Mouse (Mus musculus): ENCODE measurements around the gene Vps9d1. TPM values are rescaled to one million over a fixed set of nuclear protein-coding genes. Genes with fewer than 3 reads are reported as not detected.

Vps9d1 gene
- 18.2 and 18.4 TPM in 2 replicates for polyA plus RNA-seq (2015; fragmentation: Nextera tagmentation; extraction: Ambion mirVana)

DNA sequence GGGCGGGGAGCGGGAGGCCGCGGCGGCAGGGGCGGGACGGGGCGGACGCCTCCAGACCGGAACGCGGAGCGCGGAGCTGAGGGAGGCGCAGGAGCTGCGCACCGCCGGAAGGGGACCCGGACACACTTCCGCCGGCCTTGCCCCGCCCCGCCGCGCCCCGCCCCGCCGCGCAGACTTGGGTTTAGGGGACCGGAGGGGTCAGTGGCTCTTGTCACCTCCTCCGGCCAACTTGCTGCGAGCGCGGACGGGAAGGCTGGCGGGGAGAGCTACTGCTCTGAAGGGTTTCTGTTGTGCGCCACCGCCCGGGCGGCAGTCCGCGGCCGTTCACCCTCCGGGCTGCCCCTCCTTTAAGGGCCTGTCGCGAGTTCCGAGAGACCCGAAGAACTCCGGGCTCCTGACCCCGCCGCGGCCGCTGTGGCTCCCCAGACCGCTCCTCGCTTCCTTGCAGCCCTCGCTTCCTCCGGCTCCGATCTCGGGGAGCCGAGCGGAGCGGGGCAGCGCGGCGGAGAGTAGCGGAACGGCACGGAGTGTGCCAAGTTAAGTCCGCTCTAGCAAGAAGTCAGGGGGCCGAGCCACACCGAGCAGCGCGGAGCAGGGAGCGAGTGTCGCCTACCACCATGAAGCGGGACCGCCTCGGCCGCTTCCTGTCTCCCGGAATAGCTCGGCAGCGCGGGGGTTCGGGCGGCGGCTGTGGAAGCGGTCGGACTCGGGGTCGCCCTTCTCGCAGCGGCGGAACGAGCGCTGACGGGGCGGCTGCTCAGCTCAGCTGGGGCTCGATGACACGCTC lies at the start of gene Vps9d1, which contains the start of gene Zfp276:
Gene Vps9d1, minus strand, starts transcription at position 250 of the 787 bp plus-strand sequence.
Gene Zfp276, plus strand, starts transcription at position 97 of the 787 bp plus-strand sequence.

DNA sequence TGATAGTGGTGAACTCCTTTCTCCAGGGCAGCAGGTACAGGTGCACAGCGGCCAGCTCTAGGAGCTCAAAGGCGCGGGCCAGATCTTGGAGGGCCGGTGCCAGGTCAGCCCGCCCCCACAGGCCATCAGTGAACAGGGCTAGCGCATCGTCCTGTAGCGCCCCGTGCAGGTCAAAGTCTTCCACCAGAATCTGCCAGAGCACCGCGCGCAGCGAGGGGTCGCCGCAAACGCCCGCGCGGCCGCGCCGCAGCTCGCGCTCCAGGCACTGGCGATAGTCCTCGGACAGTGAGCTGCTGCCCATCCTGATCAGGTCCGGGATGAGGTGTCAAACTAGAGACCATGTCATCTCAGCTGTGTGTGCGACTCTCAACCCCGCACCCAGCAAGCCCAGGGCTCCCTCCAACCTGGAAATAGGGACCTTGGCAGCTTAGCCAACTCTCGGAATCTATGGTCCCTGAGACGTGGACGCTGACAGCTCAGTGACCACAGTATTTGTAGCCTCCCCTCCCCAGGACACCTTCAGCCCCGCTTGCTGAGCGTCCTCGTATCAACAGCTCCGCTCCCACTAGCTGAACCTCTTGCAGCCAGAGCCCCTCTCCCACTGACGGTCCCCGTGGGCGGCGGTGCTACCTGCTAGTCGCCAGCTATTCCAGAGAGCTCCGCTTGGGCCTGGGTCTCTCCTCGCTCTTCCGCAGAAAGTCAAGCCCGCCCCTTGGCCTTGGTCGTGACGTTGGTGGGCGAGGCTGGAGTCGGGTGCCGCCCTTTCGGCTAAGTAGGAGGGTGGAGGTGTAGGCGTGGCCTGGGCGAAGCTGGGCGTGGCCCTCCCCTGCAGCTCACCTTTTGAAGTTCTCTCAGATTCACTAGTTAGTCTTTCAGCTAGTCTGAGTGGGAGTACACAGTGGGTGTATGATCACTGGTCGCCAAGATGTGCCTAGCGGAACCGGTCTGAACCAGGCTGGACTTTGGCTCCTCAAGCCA lies 18.3 kb downstream of the Vps9d1 start, which contains the start of gene Spata2l:
Gene Spata2l, minus strand, starts transcription at position 714 of the 978 bp plus-strand sequence.

DNA sequence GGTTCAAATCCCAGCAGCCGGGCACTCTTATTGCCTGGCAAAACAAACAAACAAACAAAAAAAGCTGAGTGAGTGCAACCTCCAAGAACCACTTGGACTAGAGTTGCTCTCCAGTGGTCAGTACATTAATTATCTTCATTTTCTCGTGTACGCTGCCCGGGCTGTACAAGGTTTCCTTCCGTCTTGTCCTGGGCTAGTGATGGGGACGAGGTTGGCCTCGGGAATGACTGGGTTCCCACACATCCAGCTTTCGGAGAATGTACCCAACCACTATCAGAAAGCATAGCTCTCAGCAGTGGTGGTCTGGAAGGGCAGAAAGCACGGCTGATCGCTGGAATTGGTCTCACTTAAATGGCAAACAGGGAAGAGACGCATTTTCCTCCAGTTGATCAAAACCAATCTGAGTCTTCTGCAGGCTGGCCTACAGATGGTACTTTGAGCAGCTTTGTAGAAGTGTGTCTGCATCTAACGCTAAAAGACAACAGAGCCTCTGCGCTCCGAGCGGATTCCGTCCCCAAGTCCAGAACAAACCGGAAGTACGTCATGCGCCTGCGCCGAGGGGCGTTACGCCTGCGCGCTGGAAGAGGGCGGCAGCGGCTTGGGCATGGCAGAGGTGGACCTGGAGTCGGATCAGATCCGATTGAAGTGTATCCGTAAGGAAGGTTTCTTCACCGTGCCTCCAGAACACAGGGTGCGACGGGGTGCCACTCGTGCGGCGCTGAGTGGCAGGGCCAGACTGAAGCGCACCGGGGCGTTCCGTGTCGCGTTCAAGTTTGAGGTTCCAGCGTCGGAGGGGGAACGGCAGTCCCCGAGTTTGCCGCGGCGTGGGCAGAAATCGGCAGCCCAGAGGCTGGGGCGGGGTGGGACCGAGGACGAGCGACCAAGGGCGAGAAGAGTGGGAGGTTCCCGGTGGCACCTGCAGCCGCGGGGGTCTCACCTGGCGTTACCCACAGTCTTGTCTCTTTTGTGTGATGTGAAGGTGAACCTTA lies 29.6 kb downstream of the Vps9d1 start, which contains the start of gene Cdk10:
Gene Cdk10, plus strand, starts transcription at position 565 of the 989 bp plus-strand sequence.

DNA sequence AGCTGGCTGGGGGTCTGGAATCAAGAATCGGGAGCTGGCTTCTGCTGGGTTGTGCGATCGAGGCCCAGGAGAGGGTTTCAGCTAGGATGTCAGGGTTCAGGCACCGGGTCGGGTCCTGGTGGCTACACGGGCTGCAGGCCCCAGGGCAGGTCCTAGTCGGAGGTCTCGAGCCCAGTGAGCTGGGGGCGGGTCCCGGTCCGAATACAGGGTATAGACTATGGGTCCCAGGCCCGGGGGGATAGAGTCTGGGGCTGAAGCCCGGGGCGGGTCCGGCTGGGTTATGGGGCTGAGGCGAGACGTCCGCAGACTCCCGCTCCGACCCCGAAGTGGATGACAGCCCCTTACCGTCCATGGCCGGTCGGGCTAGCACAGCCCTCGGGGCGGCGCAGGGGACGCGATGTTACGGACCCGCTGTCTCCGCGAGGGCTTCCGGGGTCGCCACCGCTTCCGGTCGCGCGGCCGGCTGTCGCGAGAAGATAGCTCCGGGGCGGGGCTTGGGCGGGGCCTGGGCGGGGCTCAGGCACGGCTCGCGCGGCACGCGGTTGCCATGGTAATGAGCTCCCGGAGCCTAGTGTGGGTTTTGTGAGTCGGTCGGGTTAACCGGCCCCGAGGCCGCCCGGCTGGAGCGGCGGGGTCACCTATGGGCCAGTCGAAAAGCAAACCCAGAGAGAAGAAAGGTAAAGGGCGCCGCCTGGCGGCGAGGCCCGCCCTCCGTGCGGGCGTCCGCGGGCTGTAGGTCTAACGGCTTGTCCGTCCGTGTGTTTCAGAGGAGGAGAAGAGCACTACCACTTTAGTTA lies 41.6 kb downstream of the Vps9d1 start, which contains the start of the genes Chmp1a and Spata33:
Gene Chmp1a, minus strand, starts transcription at position 443 of the 797 bp plus-strand sequence.
Gene Spata33, plus strand, starts transcription at position 512 of the 797 bp plus-strand sequence.

Other genes starting within 250 kb of the Vps9d1 start
- 28.0 and 35.4 TPM in 2 replicates for gene Ankrd11, start 212.1 kb downstream of the Vps9d1 start, polyA plus RNA-seq (2015; fragmentation: Nextera tagmentation; extraction: Ambion mirVana)
- 32.6 and 37.3 TPM in 2 replicates for gene Spg7, start 191.4 kb downstream of the Vps9d1 start, polyA plus RNA-seq (2015; fragmentation: Nextera tagmentation; extraction: Ambion mirVana)
- gene Rpl13, start 152.0 kb downstream of the Vps9d1 start, polyA plus RNA-seq (2015; fragmentation: Nextera tagmentation; extraction: Ambion mirVana): 1,489 and 1,511 TPM in 2 replicates
- 1.3 and 1.9 TPM in 2 replicates for gene Cpne7, start 137.0 kb downstream of the Vps9d1 start, polyA plus RNA-seq (2015; fragmentation: Nextera tagmentation; extraction: Ambion mirVana)
- gene Sult5a1, start 96.0 kb downstream of the Vps9d1 start, polyA plus RNA-seq (2015; fragmentation: Nextera tagmentation; extraction: Ambion mirVana): 6.2 and 6.5 TPM in 2 replicates
- gene Dpep1, start 68.1 kb downstream of the Vps9d1 start, polyA plus RNA-seq (2015; fragmentation: Nextera tagmentation; extraction: Ambion mirVana): 53.3 and 55.8 TPM in 2 replicates
- gene Chmp1a, start 41.6 kb downstream of the Vps9d1 start, polyA plus RNA-seq (2015; fragmentation: Nextera tagmentation; extraction: Ambion mirVana): 123 and 124 TPM in 2 replicates
- 2.5 and 2.9 TPM in 2 replicates for gene Spata33, start 41.5 kb downstream of the Vps9d1 start, polyA plus RNA-seq (2015; fragmentation: Nextera tagmentation; extraction: Ambion mirVana)
- gene Cdk10, start 29.5 kb downstream of the Vps9d1 start, polyA plus RNA-seq (2015; fragmentation: Nextera tagmentation; extraction: Ambion mirVana): 16.7 and 17.7 TPM in 2 replicates
- 1.9 and 2.7 TPM in 2 replicates for gene Spata2l, start 18.1 kb downstream of the Vps9d1 start, polyA plus RNA-seq (2015; fragmentation: Nextera tagmentation; extraction: Ambion mirVana)
- 10.5 and 11.0 TPM in 2 replicates for gene Zfp276, start 153 bp downstream of the Vps9d1 start, polyA plus RNA-seq (2015; fragmentation: Nextera tagmentation; extraction: Ambion mirVana)
- 11.2 and 14.2 TPM in 2 replicates for gene Fanca, start 64.2 kb upstream of the Vps9d1 start, polyA plus RNA-seq (2015; fragmentation: Nextera tagmentation; extraction: Ambion mirVana)
- gene Spire2, start 78.4 kb upstream of the Vps9d1 start, polyA plus RNA-seq (2015; fragmentation: Nextera tagmentation; extraction: Ambion mirVana): 2.3 and 2.7 TPM in 2 replicates
- 128 and 129 TPM in 2 replicates for gene Tcf25, start 119.4 kb upstream of the Vps9d1 start, polyA plus RNA-seq (2015; fragmentation: Nextera tagmentation; extraction: Ambion mirVana)
- not detected in 2 replicates for gene Mc1r, start 152.8 kb upstream of the Vps9d1 start, polyA plus RNA-seq (2015; fragmentation: Nextera tagmentation; extraction: Ambion mirVana)
- gene Tubb3, start 157.1 kb upstream of the Vps9d1 start, polyA plus RNA-seq (2015; fragmentation: Nextera tagmentation; extraction: Ambion mirVana): 1.2 and 1.3 TPM in 2 replicates
- 23.4 and 27.8 TPM in 2 replicates for gene Def8, start 169.2 kb upstream of the Vps9d1 start, polyA plus RNA-seq (2015; fragmentation: Nextera tagmentation; extraction: Ambion mirVana)
- 33.6 and 34.4 TPM in 2 replicates for gene Afg3l1, start 223.6 kb upstream of the Vps9d1 start, polyA plus RNA-seq (2015; fragmentation: Nextera tagmentation; extraction: Ambion mirVana)